Mouse (Mus musculus) Patski (cell line): Measurements from ENCODE around the gene Rpa1. TPM values are rescaled to one million over a fixed set of nuclear protein-coding genes. Genes with fewer than 3 reads are reported as not detected.

Experiments used
- ATAC-seq: fragments of 100-300 bp; one replicate; pipeline ENCODE4 v1.8.0; 2021
- CTCF ChIA-PET: fragments of 350-600 bp; sonication (Branson Sonifier 250); formaldehyde crosslinking; loops from one replicate; lab custom pipeline; 2022; ENCODE audit warnings: inconsistent platforms; lab: Charles Lee
- POLR2A ChIA-PET: fragments of 350-600 bp; sonication (Branson Sonifier 250); formaldehyde crosslinking; loops from one replicate; lab custom pipeline; 2022; ENCODE audit warnings: antibody characterized with exemption, inconsistent platforms; lab: Charles Lee
- DNase-seq: peaks from one replicate; pipeline ENCODE4 v3.0.0-alpha.2; 2011; ENCODE audit warnings: low read depth, low spot score
- H3K27me3 ChIP-seq: fragments of 371-371 bp; one replicate; pipeline ENCODE4 v1.5.1; 2021
- CTCF ChIP-seq: fragments of 100-300 bp; IDR thresholded peaks from one replicate; pipeline ENCODE4 v1.5.1; 2021
- in situ Hi-C: fragments of 300-500 bp; cut with MboI; formaldehyde crosslinking; loops from 3 replicates; pipeline ENCODE4 v1.11.1; 2018; ENCODE audit warnings: low pct_unique_long_range_greater_than_20kb, mixed read lengths
- polyA plus RNA-seq: library from polyadenylated mRNA; unstranded; gene quantifications from one replicate; pipeline ENCODE4 v1.2.3, GENCODE M21; 2021

Rpa1 gene
- polyA plus RNA-seq, 1 experiment from 2014 or later, result 64.8 TPM

DNA sequence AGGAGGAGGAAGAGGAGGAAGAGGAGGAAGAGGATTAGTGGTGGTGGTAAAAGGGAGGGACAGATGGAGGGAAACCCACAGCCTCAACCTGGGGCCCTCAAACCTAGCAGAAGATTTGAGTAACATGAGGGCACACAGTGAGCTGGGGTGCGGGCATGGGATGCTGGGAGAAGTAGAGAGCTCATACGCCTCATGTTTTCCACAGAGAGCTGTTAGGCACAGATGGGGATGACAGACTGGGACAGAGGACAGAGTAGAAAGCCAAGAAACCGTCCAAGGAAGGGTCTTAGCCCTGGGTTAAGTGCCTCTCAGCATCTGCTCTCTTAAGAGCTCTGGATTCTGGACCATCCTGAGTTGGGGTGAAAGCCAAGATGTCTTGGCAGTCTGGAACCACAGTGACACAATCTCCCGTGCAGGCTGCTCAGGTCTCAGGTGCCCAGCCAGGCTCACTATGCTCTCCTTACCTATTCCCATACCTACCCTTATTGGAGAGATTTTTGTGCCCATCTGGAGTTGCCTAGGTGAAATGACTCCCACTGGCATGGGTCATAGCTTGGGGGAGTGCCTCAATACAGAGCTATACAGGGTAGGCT, 91.0 kb downstream of the Rpa1 start:
- ATAC-seq, result no peak

DNA sequence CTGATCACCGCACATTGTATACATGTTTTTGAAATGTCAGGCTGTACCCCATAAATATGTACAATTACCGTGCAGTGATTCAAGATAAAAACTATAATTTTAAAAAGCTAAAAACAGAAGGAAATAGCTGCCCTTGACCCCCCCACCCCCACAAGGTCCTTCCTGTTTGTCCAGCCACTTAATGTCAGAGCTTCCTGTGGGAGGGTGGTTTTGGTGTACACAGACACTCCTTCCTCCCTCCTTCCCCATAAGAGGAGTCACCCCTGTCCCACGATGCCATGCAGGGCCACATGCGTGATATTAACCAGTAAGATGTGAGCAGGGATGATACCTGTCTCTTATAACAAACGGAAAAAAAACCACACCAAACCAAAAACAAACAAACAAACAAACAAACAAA, 92.8 kb downstream of the Rpa1 start:
- no peaks in the 10 kb centered on the region for H3K27me3 ChIP-seq
- POLR2A ChIA-PET, result interaction anchor here (1.3 kb wide), 1 partner anchor 13 kb away, joined by 3 read pairs; no protein-coding TSS in a partner anchor
- TF ChIP-seq CTCF, result no peak
- in situ Hi-C loops, result no loop called here
- ATAC-seq (no peak), DNase-seq (no peak)
- CTCF ChIA-PET, result interaction anchor here (1.1 kb wide), 1 partner anchor 24 kb away, joined by 3 read pairs; no protein-coding TSS in a partner anchor

More for the DNA sequence above, 91.0 kb downstream of the Rpa1 start:
- CTCF ChIA-PET, result interaction anchor here (1.2 kb wide), 2 partner anchors 8 to 9 kb away, joined by 3 read pairs; no protein-coding TSS in a partner anchor
- DNase-seq, result no peak
- in situ Hi-C loops, result no loop called here
- TF ChIP-seq CTCF, result no peak
- H3K27me3 ChIP-seq, result no peaks in the 10 kb centered on the region
- POLR2A ChIA-PET, result no interaction called here

DNA sequence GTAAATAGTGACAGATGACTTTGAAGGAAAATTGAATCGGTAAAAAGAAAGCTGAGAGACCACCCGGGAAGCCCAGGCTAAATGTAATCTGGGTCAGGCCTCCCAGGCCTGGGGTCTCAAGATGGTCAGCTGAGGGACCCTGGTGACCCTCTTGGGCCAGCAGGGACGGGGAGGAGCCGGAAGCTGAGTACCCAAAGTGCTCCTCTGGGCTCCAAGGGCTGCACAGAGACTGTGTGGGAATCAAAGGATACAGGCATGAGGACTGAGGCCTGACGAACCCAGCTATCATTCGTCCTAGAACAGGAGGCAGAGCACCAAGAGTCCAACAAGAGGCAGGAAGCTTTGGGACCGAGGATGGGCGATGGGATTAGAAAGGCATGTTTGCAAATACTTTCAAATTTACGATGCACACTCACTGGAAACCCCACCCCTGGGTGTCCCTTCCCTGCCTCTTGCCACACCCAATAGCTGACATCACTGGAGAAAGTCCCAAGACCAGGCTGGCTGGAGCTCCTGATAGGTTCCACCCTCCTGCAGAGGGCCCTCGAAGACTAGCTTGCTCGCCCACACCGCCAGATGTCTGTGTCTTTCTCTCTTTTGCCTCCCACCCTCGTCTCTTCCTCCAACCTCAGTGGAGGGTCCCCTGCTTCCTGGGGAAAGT, 93.7 kb downstream of the Rpa1 start:
- CTCF ChIA-PET, result interaction anchor here (0.9 to 1.7 kb wide), 4 partner anchors 8 to 36 kb away, joined by 3 to 4 read pairs (median 3); no protein-coding TSS in a partner anchor

DNA sequence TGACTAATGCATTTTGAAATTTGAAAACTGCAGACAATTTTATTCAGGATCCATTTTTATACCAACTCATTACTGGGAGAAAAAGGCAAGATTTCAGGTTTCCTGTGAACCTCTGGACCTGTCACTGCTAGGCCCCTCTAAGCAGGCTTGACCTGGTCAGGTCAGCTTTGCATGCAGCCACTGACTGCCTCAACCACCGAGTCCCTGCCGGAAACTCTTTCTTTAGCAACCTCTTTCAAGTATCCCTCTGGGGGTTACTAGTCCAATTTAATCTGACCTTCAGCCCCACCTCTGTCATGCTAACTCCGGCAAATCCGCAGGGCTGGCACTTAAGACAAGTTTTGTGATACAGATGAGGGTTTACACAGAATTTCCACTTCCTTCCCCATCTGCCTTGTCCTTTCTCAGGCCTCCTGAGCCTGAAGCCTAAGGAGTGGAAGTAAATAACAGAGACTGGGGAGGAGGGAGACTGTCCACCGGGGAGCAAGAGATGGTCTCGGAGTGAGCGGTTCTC, 96.5 kb downstream of the Rpa1 start:
- CTCF ChIA-PET, result no interaction called here
- POLR2A ChIA-PET, result no interaction called here
- TF ChIP-seq CTCF, result no peak
- H3K27me3 ChIP-seq, result no peaks in the 10 kb centered on the region
- ATAC-seq, result no peak
- DNase-seq, result no peak
- in situ Hi-C loops, result no loop called here

More for the DNA sequence above, 93.7 kb downstream of the Rpa1 start:
- ATAC-seq (no peak), DNase-seq (no peak)
- POLR2A ChIA-PET, result interaction anchor here (1.3 kb wide), 1 partner anchor 13 kb away, joined by 3 read pairs; no protein-coding TSS in a partner anchor
- in situ Hi-C loops, result no loop called here
- no peaks in the 10 kb centered on the region for H3K27me3 ChIP-seq
- TF ChIP-seq CTCF, result no peak

DNA sequence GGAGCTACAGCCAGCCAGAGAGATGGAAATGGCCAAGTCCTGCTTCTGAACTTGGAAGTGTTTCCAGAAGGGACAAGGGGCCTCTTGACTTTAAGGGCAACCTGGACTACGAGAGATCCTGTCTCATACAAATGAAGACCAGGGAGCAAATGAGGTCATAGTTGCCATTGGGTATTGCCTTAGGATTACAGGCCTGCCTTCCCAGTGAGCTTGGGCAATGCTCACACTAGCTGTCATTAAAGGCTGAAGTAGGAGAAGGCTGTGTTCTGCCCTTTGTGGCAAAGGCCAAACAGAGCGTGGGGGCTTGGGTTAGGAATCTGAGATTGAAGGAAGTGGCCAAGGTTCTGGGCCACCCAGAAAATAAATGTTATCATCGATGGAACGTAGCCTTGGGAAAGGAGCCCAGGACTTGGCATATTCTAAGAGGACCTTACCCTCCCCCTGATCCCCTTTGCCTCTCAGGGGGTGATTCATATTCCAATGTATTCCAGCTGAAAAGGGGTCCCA, 97.1 kb downstream of the Rpa1 start:
- no peaks in the 10 kb centered on the region for H3K27me3 ChIP-seq
- no peak for ATAC-seq
- DNase-seq, result no peak
- no peak for TF ChIP-seq CTCF
- POLR2A ChIA-PET, result no interaction called here
- in situ Hi-C loops, result no loop called here
- CTCF ChIA-PET, result no interaction called here

DNA sequence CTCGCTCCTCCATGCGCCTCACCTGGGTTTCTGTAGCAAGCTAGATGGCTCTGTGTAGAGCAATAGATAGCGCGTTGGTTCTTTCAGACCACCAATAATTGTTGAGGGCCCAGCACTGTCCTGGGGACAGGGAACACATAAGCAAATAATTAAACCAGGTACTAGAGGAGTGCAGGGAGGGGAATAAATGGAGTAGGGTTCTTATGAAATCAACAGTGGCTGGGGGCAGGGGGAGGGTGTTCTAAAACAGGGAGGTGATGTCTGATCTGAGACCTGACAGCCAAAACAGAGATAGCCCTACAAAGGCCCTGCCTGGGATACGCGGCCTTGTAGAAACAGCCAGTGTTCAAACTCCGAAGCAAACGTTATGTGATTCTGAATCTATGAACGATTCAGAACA, 98.5 kb downstream of the Rpa1 start:
- ChIA-PET CTCF (no interaction called here), POLR2A (no interaction called here)
- no peaks in the 10 kb centered on the region for H3K27me3 ChIP-seq
- TF ChIP-seq CTCF, result no peak
- ATAC-seq, result no peak
- DNase-seq, result no peak
- in situ Hi-C loops, result no loop called here

Other genes with a start within 250 kb of the Rpa1 start
- 0.17 TPM for gene Hic1, start 178.8 kb downstream of the Rpa1 start, polyA plus RNA-seq
- 20.4 TPM for gene Ovca2, start 169.5 kb downstream of the Rpa1 start, polyA plus RNA-seq
- gene Dph1, start 157.1 kb downstream of the Rpa1 start, polyA plus RNA-seq, result 43.1 TPM
- gene Rtn4rl1, start 154.5 kb downstream of the Rpa1 start, polyA plus RNA-seq, result 18.7 TPM
- gene Smyd4, start 109 bp upstream of the Rpa1 start, polyA plus RNA-seq, result 10.4 TPM
- gene Serpinf1, start 74.4 kb upstream of the Rpa1 start, polyA plus RNA-seq, result 2.5 TPM
- 0.04 TPM for gene Serpinf2, start 91.3 kb upstream of the Rpa1 start, polyA plus RNA-seq
- gene Wdr81, start 106.4 kb upstream of the Rpa1 start, polyA plus RNA-seq, result 28.9 TPM
- 0.85 TPM for gene Tlcd2, start 113.4 kb upstream of the Rpa1 start, polyA plus RNA-seq
- 132 TPM for gene Prpf8, start 138.5 kb upstream of the Rpa1 start, polyA plus RNA-seq
- 1.4 TPM for gene Rilp, start 161.8 kb upstream of the Rpa1 start, polyA plus RNA-seq
- gene Scarf1, start 165.2 kb upstream of the Rpa1 start, polyA plus RNA-seq, result 0.17 TPM
- 10.0 TPM for gene Slc43a2, start 183.4 kb upstream of the Rpa1 start, polyA plus RNA-seq
- 141 TPM for gene Pitpna, start 239.8 kb upstream of the Rpa1 start, polyA plus RNA-seq